Mouse (Mus musculus): ENCODE results near the gene Mrpl54. TPM values are rescaled to one million over a fixed set of nuclear protein-coding genes. Genes with fewer than 3 reads are reported as not detected.

Mrpl54 gene
- polyA plus RNA-seq (2015; fragmentation: Nextera tagmentation; extraction: Ambion mirVana) = 145 and 150 TPM in 2 replicates

DNA sequence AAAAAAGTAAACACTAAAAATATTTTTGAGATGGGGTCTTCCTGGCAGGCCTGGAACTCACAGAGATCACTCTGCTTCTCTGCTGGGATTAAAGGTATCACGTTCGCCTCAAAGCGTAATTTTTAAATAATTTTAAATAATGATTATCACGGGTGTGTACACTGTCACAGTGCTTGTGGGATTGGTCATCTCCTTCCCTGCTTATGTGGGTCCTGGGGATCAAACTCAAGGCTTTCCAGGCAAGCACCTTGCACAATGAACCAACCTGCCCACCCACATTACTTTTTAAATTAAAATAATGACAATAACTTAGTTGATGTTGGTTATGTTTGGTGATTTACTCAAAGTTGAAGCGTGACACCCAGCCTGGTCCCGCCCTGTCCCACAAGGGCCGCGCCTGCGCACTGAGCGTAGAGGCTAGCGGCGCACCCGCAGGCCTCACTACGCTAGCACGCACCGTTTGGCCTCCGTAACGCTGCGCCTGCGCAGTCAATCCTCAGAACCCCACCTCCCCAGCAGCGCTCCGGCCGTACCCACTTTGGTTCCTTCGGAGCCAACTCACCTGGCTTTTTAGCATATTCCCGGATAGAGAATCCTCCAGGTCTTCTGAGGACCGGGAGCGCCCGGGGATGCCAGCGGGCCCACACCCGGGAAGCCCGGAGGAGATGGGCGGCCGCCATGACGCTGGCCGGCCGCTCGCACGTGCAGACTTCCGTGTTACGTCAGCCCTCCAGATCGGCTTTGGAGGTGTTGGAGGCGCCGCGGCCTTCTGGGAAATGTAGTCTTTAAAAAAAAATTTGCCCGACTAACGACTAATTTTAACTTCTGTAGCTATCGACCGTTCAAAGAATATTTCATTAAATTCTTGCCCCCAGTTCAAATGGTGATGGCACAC, at the start of gene Mrpl54, which contains the start of gene Apba3:
TSS of gene Mrpl54 (minus strand) at position 724 of the 895 bp plus-strand sequence.
TSS of gene Apba3 (plus strand) at position 750 of the 895 bp plus-strand sequence.
- WGBS = under 1% methylated on average over 48 of the region's 48 CpGs
- peak within 1 kb of the TSS; percentile 71 for H3K9ac ChIP-seq
- ATAC-seq (ENCODE audit: low read depth) = peak; percentile 90
- H3K4me1 ChIP-seq (replicated peaks) = peaks cover 27% of the 10 kb centered on the region
- peak within 1 kb of the TSS; percentile 60 for H3K4me3 ChIP-seq
- peaks cover 52% of the 10 kb centered on the region for H3K36me3 ChIP-seq
- peak within 1 kb of the TSS; percentile 85 for H3K27ac ChIP-seq (replicated peaks)
- peak within 1 kb of the TSS; percentile 76 for H3K4me2 ChIP-seq
- H3K27me3 ChIP-seq = no peaks in the 10 kb centered on the region
- no peaks in the 10 kb centered on the region for H3K9me3 ChIP-seq

DNA sequence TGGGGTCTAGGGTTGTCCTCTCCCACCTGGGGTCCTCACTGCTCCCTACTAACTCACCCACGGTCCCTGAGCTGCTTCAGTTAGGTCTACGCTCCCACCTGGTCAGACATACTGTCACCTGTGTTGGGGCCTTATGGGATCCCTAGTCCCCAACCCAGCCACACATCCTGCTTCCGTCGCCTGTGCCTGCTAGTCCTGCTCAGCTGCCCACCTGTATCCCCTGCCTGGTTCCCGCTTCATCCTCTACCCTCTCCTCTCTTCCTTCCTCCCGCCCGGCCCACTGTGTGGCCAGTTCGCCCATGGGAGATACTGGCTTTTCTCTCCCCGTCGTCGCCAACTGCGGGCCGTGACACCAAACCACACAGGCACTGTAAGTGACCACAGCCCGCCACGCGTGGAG, 48.9 kb upstream of the Mrpl54 start:
- H3K9me3 ChIP-seq = no peaks in the 10 kb centered on the region
- no peak for ATAC-seq (ENCODE audit: low read depth)
- H3K4me3 ChIP-seq = no peak overlapping the region
- no peak overlapping the region for H3K4me2 ChIP-seq
- peaks cover 24% of the 10 kb centered on the region for H3K4me1 ChIP-seq (replicated peaks)
- H3K9ac ChIP-seq = no peak overlapping the region
- no peaks in the 10 kb centered on the region for H3K27me3 ChIP-seq
- H3K36me3 ChIP-seq = peaks cover 81% of the 10 kb centered on the region
- H3K27ac ChIP-seq (replicated peaks) = no peak overlapping the region
- 91% methylated on average over 16 of the region's 16 CpGs for WGBS

DNA sequence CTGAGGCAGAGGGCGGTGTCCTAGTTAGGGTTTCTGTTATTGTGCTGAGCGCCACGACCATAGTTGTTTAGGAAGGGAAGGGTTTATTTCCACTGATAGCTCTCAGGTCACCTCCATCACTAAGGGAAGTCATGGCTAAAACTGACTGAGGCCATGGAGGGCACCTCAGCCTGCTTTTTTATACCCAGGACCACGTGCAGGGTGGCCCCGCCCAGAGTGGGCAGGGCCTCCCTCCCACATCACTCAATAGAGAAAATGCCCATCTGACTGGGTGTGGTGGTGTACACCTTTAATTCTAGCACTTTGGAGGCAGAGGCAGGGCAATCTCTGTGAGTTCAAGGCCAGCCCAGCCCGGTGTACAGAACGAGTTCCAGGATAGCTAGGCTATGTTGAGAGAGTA, 47.5 kb upstream of the Mrpl54 start:
- 86% methylated on average over 7 of the region's 7 CpGs for WGBS
- H3K4me1 ChIP-seq (replicated peaks) = peaks cover 15% of the 10 kb centered on the region
- H3K36me3 ChIP-seq = peaks cover 95% of the 10 kb centered on the region
- no peaks in the 10 kb centered on the region for H3K27me3 ChIP-seq
- no peak for ATAC-seq (ENCODE audit: low read depth)
- no peak overlapping the region for H3K4me2 ChIP-seq
- no peaks in the 10 kb centered on the region for H3K9me3 ChIP-seq
- no peak overlapping the region for H3K9ac ChIP-seq
- no peak overlapping the region for H3K27ac ChIP-seq (replicated peaks)
- H3K4me3 ChIP-seq = no peak overlapping the region

DNA sequence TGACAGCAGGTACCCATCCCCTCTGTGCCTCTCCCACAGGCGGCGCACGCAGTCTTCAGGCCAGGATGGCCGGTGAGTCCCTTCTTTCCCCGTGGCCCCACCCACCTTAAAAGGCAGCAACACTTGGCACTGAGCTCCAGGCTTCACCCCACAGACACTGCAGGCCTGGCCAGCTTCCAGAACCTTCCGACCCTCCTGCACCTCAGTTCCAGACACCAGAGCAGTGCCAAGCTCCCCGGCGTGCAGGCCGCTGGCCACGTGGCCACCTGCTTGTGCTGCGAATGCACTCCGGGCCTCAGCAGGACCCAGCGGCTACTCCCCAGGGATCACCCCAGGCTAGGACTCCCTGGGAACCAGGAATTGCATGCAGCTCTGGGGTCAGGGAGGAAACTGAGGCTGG, 46.8 kb upstream of the Mrpl54 start:
- no peak for ATAC-seq (ENCODE audit: low read depth)
- WGBS = 93% methylated on average over 13 of the region's 13 CpGs
- Histone ChIP-seq H3K27me3 (no peaks in the 10 kb centered on the region), H3K9ac (no peak overlapping the region), H3K4me2 (no peak overlapping the region), H3K9me3 (no peaks in the 10 kb centered on the region), H3K4me1 (replicated peaks) (peaks cover 9% of the 10 kb centered on the region; the same call in 1 of the 2 replicates), H3K36me3 (peaks cover 98% of the 10 kb centered on the region), H3K4me3 (no peak overlapping the region), H3K27ac (replicated peaks) (no peak overlapping the region)

DNA sequence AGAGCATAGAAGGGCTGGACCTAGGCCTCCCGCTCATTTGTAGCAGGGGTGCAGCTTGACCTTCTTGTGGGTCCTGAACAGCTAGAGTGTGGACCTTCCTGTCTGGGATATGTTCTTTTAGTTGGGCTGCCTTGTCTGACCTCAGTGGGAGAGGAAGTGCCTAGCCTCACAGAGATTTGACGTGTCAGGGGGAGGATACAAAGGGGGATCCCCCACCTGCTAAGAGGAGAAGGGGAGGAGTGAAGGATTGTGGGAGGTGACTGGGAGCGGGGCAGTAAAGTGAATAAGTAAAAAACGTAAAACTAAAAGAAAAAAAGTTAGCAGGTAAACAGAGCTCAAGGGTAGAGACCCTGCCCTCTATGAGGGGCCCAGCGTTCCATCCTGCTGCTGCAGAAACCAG, 42.8 kb upstream of the Mrpl54 start:
- ATAC-seq (ENCODE audit: low read depth) = no peak
- H3K9me3 ChIP-seq = no peaks in the 10 kb centered on the region
- H3K4me2 ChIP-seq = no peak overlapping the region
- H3K36me3 ChIP-seq = peaks cover 91% of the 10 kb centered on the region
- no peaks in the 10 kb centered on the region for H3K27me3 ChIP-seq
- no peak overlapping the region for H3K4me3 ChIP-seq
- no peak overlapping the region for H3K27ac ChIP-seq (replicated peaks)
- no peaks in the 10 kb centered on the region for H3K4me1 ChIP-seq (replicated peaks)
- 88% methylated on average over 5 of the region's 5 CpGs for WGBS
- no peak overlapping the region for H3K9ac ChIP-seq

DNA sequence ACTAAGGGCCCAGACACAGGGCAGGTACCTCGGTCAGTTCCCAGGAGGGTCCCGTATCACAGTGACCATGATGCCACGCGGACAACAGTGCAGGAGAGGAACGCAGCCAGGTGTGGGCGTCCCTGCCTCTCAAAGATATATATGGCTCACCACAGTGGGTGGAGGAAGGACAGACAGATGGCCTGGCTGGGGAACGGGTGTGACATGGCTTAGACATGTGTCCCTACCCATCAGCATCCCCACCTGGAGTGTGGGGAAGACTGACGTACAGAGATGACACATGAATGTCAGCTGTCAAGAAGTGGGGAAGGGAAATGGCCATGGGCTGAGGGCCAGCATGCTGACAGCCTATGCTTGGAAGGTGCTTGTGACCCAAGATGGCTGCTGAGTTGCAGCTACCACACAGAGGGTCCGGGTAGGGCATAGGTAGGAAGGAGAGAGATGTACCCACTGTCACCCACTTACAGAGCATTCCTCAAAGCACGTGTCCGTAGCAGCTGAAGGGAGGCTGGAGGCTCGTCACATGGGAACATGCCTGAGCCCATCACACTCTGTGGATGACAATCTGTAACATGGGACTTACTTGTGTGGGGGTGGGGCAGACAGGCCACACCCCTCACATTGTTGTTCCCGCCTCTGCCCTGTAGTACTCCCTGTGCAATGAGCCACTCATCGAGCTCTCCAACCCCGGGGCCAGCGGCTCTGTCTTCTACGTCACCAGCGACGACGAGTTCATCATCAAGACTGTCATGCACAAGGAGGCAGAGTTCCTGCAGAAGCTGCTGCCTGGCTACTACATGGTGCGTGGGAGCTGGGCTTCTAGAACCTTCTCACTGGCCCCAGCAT, 40.3 kb upstream of the Mrpl54 start:
- whole genome bisulfite sequencing = 94% methylated on average over 21 of the region's 21 CpGs
- peaks cover 18% of the 10 kb centered on the region for H3K4me1 ChIP-seq (replicated peaks)
- no peaks in the 10 kb centered on the region for H3K9me3 ChIP-seq
- H3K4me2 ChIP-seq = no peak overlapping the region
- no peak overlapping the region for H3K4me3 ChIP-seq
- H3K27me3 ChIP-seq = no peaks in the 10 kb centered on the region
- H3K27ac ChIP-seq (replicated peaks) = no peak overlapping the region
- no peak for ATAC-seq (ENCODE audit: low read depth)
- H3K9ac ChIP-seq = no peak overlapping the region
- H3K36me3 ChIP-seq = peaks cover 66% of the 10 kb centered on the region

DNA sequence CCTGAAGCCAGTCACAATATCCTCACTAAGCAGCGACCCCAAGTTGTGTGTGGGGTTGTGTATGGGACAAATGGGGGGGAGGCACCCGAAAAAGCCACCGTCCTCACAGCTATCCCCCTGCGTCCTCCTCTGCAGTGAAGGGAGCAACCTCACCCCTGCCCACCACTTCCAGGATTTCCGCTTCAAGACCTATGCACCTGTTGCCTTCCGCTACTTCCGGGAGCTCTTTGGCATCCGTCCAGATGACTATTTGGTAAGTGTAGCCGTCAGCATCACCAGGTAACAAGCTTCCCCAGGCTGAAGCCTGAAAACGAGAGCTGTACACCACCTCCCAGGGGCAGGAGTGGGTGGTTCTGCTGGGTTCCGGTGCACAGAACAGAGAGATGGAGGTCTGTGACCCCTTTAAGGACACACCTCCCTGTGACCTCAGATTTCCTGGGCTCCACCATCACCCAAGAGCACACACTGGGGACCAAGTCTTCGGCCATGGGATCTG, 39.5 kb upstream of the Mrpl54 start:
- ATAC-seq (ENCODE audit: low read depth) = no peak

DNA sequence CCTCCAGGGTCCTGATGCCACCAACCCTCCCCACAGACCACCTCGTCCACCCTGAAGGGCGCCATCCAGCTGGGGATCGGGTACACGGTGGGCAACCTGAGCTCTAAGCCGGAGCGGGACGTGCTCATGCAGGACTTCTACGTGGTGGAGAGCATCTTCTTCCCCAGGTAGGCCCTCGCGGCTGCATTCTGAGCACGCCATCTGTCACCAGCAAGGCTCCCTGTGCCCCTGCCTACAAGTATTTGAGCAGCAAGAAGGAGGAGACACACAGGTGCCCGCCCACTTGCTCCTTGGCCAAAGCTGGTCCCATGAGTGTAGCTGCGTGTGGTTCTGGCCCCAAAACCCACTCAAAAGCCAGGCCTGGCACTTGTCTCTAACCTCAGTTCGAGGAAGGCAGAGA, 38.9 kb upstream of the Mrpl54 start:
- peaks cover 52% of the 10 kb centered on the region for H3K36me3 ChIP-seq
- no peak overlapping the region for H3K27ac ChIP-seq (replicated peaks)
- no peaks in the 10 kb centered on the region for H3K27me3 ChIP-seq
- WGBS = 94% methylated on average over 14 of the region's 14 CpGs
- H3K4me2 ChIP-seq = no peak overlapping the region
- no peaks in the 10 kb centered on the region for H3K9me3 ChIP-seq
- peaks cover 29% of the 10 kb centered on the region for H3K4me1 ChIP-seq (replicated peaks)
- H3K9ac ChIP-seq = no peak overlapping the region
- H3K4me3 ChIP-seq = no peak overlapping the region
- ATAC-seq (ENCODE audit: low read depth) = no peak

More for the DNA sequence above, 39.5 kb upstream of the Mrpl54 start:
- Histone ChIP-seq H3K27me3 (no peaks in the 10 kb centered on the region), H3K4me3 (no peak overlapping the region), H3K4me2 (no peak overlapping the region), H3K4me1 (replicated peaks) (peaks cover 24% of the 10 kb centered on the region), H3K9ac (no peak overlapping the region), H3K36me3 (peaks cover 58% of the 10 kb centered on the region), H3K27ac (replicated peaks) (no peak overlapping the region), H3K9me3 (no peaks in the 10 kb centered on the region)
- 94% methylated on average over 12 of the region's 12 CpGs for WGBS

DNA sequence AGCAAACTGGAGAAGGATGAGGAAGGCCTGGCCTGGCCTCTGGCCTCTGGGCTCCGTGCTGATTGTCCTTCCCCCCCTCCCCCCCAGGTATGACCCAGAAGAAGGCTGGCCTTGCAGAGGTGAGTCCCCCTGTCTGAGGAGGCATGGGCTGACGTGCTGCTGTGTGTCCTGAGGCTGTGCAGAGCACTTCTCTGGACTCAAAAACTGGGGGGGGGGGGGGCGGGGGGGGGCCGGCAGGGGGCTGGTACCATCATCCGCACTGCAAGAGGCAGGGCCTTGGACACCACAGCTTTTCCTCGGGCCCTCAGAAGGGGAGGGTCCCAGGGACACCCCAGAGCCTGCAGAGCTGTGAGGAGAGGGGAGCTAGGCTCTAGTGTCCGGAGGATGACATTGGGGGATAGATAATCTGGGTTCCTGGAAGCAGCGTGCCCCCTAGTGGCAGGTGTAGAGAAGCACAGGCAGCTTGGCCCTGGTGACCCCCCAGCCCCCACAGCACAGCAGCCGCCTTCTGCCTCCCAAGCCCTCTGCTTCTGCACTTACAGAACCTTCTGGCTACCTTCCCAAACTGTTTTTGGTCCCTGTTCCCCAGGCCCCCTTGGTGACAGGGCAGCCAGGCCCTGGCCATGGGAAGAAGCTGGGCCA, 38.0 kb upstream of the Mrpl54 start:
- 26% methylated on average over 7 of the region's 9 CpGs for WGBS
- Histone ChIP-seq H3K36me3 (peaks cover 43% of the 10 kb centered on the region), H3K27me3 (no peaks in the 10 kb centered on the region), H3K9ac (no peak overlapping the region), H3K4me3 (no peak overlapping the region), H3K4me2 (no peak overlapping the region), H3K9me3 (no peaks in the 10 kb centered on the region), H3K4me1 (replicated peaks) (peaks cover 38% of the 10 kb centered on the region), H3K27ac (replicated peaks) (no peak overlapping the region)
- ATAC-seq (ENCODE audit: low read depth) = no peak

DNA sequence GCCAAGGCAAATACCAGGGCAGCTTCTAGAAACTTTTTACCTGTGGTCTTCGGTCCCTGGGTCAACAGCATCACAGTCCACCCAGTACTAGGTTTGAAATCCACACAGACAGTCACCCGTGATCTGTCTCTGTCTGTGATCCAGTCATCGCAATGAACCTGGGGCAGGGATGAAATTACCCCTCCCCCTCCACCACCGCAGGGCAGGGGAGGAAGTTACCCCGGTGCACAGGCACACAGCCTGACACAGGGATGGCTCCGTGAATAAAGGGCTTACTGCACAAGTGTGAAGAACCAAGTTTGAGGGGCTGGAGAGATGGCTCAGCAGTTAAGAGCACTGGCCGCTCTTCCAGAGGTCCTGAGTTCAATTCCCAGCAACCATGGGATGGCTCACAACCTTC, 37.0 kb upstream of the Mrpl54 start:
- H3K9me3 ChIP-seq = no peaks in the 10 kb centered on the region
- no peaks in the 10 kb centered on the region for H3K27me3 ChIP-seq
- H3K4me1 ChIP-seq (replicated peaks) = peaks cover 43% of the 10 kb centered on the region
- H3K27ac ChIP-seq (replicated peaks) = no peak overlapping the region; the same call in 1 of the 2 replicates
- peaks cover 33% of the 10 kb centered on the region for H3K36me3 ChIP-seq
- 77% methylated on average over 7 of the region's 7 CpGs for WGBS
- no peak overlapping the region for H3K9ac ChIP-seq
- H3K4me2 ChIP-seq = no peak overlapping the region
- no peak overlapping the region for H3K4me3 ChIP-seq
- ATAC-seq (ENCODE audit: low read depth) = no peak

DNA sequence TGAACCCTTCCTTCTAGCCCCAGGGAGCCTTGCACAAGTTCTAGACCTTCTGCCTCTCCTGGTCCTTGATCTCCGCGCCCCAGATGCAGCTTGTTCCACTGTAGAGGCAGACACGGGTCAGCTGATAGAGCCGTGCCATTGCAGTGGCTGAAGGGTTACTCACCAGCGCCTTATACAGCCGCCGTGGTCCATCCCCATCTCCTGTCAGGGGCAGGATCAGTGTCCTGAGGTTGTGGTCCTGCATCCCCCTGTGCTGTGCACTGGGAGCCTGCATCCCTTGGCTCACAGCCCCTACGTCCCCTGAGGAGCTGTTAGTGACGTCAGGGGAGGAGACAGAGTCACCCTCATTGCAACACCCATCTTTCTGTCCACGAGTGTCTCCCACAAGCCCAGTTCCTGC, 36.5 kb upstream of the Mrpl54 start:
- Histone ChIP-seq H3K27ac (replicated peaks) (no peak overlapping the region; the same call in 1 of the 2 replicates), H3K4me3 (no peak overlapping the region), H3K36me3 (peaks cover 28% of the 10 kb centered on the region), H3K4me1 (replicated peaks) (peaks cover 43% of the 10 kb centered on the region), H3K9ac (0 out of 2 replicates have a peak overlapping the region, but pooled peaks have one; percentile 8), H3K27me3 (no peaks in the 10 kb centered on the region), H3K4me2 (no peak overlapping the region), H3K9me3 (no peaks in the 10 kb centered on the region)
- WGBS = 73% methylated on average over 10 of the region's 10 CpGs
- no peak for ATAC-seq (ENCODE audit: low read depth)
